Mouse (Mus musculus) thymus, postnatal 0 days (tissue): ENCODE measurements at regions not wholly inside any gene's neighbourhood (a gene's known extent, or its start where the extent isn't known, plus 50 kb on each side); places are given as distances from the start of the nearest gene placed in this dataset.

Experiments
- DNase-seq: peaks from one replicate; pipeline ENCODE4 v3.0.0-alpha.2; 2015; ENCODE audit warnings: low spot score

DNA sequence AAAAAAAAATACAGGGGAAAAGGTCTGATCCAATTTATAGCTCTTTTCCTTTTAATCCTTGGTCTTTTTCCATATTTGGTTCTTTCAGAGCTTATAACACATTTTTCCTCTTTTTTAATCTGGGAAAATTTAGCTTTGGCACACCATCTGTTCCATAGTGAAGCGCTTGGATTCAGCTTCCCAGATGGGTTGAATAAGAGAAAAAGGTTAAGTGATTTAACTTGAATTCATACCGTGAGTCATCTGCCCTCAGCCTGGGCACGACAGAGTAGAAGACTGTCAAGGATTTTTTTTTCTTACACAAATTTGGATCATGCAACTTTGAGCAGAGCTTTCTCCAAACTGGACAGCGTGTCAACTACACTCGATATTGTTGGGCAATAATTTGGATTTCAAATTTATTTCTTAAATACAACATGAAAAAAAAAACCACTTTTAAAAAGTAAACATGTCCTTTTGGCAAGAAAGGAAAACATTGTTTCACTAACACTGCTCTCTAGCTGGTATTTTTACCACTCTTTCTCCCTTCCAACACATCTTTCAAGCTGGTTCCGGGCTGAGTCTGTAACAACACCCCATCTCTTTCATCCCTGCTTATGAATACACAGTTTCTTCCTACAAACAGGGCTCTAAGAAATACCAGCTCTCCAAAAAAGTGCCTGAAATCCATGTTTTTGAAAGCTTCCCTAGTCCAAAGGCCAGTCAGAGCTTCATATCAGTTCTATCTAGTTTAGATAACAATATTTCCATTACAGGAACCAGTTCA lies 177.8 kb downstream of the Spry2 start:
- no peak for DNase-seq

DNA sequence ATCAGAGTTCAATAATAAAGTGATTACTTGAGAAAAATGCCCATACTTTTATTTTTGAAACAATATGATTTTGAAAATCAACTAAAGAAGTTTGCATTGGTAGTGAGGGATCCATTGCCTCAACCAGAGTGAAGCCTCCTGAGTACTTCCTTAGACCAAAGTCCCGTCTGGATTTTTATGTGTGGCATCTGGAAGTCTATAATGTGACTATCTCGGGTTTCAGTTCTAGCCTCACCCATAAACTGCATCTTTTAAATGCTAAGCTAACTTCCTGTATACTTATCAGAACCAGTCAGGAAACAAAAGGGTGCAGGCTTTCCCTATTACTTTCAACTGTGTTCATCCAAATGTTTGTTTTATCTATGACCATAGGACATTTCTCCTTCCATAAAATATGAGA lies 178.8 kb downstream of the Spry2 start:
- no peak for DNase-seq

DNA sequence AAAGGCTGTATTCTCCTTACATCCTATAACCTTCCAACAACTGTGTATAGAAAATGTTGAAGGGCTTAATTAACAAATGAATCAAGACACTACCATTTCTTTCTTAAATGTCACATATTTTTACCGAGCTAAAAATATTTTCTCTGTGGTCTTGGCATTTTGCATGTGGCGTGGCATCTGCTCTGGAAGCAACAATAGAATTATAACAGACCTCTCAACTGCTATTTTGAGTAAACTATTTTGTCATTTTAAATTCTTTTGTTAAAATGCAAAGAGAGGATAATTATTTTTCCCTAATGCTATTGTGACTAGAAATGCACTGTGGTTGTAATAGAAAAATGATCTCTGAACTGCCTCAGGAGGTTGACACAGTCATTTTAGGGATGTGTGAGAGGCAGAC lies 187.9 kb downstream of the Spry2 start:
- DNase-seq: no peak

DNA sequence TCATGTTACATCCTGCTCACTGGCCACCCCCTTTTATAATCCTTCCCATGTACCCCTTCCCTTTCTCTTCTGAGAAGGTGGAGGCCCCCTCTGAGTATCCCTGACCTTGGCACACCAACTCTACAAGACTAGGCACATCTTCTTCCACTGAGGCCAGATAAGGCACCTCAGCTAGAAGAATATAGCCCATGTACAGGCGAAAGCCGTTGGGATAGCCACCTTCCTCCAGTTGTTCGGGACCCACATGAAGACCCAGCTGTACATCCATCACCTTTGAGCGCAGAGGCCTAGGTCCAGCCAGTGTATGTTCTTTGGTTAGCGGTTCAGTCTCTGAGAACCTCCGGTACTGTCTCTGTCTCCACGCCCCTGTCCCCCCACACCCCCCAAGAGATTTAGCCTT lies 189.9 kb downstream of the Spry2 start:
- DNase-seq: no peak

DNA sequence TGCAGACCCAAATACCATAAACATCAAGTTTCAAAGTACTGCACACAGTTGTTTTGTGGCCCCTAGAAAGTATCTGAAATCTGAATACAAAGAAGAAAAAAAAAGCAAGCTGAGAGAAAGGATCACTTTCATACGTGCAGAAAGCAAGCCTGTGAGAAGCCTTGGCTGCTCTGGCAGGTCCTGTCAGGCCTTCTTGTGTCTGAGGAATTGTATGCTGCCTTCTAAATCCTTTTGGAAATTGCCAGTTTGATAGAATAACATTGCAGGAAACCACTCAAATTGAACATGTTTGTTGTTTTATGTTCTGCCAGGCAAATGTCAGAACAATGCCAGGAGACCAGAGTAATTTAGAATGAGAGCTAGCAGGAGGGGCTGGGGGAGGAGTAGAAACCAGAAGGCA lies 198.0 kb downstream of the Spry2 start:
- DNase-seq: no peak

DNA sequence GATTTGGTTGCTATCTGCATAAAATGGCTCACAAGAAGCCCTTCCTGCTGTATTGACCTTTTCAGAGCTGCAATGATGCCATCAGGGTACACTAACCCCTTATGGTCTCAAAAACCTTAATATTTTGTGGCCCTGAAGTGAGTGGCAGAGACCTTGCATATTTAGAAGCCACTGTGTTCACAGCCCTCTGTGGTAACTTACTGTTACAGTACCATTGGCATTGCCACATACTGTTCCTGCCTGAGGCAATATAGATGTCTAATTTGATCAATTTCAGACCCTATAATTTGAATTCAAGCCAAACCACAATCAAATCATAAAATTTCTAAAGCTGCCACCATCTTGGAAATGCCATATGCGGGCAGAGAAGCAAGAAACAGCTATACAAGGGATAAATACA lies 198.5 kb downstream of the Spry2 start:
- DNase-seq: no peak

DNA sequence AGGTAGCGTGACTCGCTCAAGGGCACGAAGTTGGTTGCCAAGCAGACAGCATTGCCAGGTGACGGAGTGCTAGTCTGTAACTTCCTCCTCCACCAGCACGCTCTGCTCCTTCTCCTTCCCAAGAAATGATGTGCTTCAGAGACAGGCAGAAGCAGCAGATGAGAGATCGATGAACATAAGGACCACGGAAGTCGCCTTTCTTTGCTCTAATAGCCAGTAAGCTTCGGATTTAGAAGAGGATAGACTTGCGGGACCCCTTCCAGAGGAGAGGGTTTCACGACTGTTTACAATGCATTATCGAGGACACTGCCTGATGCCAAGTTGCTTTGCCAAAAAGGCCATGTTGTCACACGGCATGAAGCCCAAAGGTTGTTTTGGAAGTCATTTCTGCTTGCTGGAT lies 199.2 kb downstream of the Spry2 start:
- no peak for DNase-seq

DNA sequence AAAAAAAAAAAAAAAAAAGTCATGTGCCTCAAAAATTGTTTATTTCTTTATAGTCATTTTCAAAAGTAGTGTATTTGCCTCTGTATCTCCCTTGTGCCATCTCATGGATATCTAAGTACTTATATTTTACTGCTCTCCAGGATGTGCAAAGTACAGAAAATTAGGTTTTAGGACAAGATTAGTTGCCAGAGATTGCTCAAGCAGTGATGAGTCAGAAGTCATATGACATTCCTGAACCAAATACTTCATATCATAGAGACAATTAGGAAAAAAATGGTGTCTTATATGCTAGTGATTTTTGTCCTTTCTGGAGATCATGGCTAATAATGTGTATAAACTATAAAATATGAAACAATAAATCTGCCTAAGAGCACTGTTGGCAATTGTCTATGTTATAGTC lies 201.7 kb downstream of the Spry2 start:
- no peak for DNase-seq

DNA sequence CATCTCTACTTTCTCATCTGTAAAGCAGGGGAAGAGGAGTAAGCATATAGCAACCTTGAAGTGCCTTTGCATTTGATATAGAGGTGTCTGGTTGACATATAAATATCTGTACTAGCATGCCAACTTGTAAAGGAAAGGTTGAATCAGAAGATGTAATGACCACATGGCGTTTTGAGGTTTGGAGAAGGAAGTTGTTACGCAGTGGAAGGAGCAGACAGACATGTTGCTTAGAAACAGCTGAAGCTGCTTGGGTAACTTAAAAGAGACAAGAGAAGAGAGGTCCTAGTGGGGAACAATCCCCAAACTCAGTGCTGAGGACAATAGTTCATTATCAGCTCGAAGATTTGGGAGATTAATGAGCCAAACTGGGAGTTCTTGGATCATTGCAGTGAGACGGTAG lies 202.9 kb downstream of the Spry2 start:
- DNase-seq: no peak

DNA sequence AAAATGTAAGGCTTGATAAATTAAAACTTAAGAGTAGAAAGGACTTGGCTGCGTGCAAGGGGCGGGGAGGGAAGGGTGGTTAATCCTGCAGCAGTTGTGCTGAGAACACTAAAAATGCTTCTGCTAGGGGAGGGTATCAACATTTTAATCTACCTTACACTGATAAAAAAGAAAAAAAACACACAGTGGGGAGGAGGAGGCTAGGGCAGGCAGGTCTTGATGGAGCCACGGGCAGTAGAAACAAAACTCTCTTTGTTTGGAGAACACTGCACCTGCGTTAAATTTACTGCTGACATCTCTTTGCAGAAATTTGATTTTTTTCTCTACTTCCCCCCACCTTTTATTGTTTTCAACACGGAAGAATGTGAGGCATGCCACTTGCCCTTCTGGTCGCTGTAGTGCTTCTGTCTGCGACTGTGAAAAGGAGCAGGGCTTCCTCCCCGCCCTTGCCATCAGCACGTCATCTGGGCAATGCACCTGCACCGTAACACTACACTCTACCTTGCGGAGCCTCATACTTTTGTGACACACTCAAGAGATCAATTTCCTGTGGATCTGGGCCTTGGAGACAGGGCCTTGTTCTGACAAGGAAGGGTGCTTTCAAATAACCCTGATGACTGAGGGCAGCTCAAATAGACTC lies 211.7 kb downstream of the Spry2 start:
- DNase-seq: no peak

DNA sequence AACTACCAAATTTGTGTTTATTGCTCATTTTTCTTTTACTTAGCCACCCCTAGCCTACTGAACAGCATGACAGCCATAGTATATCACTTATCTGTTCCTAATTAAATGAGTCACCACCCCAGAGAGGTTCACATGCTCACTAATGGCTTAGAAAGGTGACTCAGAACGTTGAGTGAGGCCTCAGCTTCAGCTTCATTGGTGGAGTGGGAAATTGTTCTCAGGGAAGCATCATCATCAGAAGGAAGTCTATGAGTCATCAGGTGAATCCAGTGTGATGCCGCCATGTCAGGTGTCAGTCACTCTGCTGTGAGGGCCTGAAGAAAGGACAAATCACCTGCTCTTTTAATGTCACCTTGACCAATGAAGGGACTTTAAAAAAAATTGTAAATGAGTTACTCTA lies 212.3 kb downstream of the Spry2 start:
- no peak for DNase-seq

DNA sequence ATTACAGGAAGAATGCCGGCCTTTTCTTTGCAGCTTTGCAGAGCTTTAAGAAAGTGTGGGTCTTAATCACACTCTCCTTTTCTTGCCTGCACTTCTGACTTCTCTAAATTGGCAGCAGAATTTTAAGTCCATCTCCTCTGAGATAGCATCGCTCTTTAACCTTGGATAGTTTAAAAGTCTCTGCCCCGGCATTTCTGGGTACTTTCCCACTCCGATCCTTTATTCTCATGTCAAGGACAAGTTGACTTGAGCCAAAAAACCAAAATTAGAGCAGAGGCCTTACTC lies 220.0 kb downstream of the Spry2 start:
- DNase-seq: no peak

DNA sequence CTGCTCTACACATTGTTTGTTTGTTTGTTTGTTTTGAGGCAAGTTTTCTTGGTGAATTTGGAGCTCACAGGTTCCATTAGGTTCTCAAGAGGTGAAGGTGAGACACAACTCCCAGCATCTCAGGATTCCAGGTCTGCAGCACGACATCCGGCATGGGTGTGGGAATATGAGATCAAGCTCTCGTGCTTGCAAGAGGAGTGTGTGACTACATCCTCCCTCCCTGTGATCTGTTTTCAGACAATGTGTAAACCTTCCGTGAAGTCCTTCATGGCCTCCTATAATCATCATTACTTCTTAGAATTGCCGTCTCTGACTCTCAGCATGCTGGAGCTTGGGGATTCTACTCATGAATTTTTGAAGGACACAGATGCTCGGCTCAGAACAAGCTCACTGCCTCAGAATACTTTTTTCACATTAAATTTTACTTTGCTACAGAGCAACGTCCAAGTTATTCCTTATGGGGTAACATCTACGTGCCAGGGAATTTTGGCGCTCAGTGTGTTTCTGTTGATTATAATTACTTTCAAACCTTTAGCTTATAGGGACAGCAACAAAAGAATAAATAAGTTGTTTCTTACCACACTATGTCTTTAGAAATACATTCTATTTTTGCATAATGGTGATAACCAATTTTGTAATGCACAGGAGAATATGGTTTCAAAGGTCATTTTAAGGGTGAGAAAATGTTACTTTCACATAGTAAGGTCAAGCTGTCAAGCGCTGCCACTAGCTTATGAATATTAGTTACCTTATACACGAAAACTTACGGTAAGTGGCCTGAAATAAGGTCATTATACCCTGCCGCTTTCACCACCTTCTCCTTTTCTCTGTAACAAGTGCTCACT lies 220.6 kb downstream of the Spry2 start:
- no peak for DNase-seq

DNA sequence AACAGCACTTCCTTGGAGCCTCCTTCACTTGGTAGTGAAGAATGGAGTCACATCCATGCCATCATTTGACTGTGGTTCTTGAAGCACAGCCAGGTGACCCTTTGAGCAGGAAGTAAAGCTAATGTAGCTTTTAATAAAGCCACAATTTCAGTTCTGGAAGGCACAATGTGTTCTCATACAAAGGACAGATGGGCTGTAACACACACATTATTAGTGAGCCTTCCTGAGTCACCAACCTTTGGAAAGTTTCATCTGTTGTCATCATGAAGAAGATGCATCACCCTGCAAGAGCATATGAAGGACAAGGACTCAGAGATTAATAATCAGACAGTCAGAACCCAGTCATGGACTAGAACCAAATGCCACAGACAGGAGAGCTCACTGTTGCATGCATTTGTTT lies 221.6 kb downstream of the Spry2 start:
- DNase-seq: no peak

DNA sequence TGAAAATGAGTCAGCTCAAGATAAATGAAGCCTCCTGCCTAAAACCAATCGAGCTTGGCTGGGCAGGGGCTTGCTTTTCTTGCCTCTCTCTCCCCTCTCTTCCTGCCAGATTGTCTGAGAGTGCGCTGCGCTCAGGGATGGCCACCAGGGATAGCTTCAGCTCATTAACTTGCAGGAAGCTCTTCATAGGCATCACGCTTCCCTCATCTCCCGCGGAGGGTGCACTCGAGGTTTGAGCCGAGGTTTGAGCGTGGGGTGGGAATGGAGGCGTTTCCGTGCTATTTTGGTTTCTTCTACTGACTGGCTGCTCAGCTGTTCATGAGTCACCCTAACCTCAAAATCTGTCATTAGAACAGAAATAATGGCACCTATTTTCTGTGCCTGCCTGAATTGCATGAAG lies 227.7 kb downstream of the Spry2 start:
- DNase-seq: no peak

DNA sequence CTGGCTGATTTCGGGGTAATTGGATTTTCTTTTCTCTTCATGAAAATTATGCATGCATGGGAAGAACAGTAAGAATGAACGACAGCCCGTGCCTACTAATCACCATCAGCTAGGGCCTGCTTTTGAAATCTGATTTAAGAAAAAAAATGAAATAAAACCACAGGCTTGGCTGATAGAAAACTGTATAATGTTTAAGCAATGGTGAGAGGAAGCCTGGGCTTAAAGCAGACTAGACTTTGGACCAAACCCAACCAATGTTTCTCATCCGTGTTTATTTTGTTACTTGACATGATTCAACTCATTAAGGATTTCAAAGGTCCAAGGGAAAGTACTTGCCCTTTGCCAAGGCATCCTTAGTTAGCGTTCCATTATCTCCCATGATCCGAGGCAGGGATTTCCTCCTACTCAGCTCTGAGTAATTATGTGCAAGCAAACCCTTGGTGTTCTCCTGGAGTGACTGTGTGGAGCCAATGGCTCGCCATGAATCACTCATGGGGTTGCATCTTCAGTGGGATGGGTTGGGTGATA lies 231.9 kb downstream of the Spry2 start:
- DNase-seq: no peak

DNA sequence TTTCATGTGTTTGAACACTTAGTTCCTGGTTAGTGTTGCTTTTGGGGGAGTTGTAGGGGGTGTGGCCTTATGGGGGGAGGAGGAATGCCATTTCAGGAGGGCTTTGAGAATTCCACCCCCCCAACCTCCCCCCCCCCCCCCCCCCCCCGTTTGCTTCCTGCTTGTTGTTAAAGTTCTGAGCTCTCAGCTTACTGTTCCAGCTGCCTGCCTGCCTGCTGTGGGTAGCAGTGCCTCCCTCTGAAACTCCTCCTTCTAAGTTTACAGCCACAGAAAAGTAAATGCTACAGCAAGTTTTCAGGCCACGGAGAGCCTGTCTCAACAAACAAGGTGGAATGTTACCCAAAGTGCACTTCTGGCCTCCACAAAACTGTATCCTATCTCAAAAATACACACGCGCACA lies 233.1 kb downstream of the Spry2 start:
- no peak for DNase-seq

DNA sequence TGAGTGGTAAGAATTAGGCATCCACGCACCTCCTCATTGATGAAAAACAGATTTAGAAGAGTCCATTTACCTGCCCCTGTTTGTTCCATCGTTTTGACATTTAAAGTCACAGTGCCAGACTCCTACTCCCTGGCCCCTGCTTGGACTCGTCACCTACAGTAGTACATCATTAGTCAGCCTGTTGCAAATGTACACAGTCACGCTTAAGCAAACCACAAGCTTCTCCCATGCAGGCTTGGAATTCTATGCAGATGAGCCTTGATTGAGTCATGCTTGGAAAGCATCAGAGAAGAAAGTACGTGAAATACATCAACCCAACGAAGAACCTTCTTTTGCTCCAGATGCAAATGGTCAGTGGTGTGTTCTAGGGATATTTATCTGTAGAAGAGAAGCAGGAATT lies 233.8 kb downstream of the Spry2 start:
- DNase-seq: no peak

DNA sequence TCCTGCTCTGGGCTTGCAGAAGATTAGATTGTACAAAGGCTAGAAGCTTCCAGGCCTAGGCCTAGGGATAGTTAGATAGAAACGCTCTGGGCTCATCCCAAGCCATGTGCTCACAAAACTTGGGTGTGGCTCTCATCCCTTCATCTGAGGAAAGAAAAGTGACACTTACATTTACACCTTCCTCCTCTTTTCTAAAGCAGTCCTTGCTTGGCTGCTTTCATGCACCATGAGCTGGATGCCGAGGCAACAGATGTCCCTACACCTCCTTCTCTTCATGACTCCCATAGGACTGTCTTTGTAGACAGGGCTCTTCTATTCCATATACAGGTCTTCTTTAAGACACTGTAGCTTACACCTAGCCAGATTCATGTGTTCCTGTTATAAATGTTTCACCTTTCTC lies 238.3 kb downstream of the Spry2 start:
- no peak for DNase-seq

DNA sequence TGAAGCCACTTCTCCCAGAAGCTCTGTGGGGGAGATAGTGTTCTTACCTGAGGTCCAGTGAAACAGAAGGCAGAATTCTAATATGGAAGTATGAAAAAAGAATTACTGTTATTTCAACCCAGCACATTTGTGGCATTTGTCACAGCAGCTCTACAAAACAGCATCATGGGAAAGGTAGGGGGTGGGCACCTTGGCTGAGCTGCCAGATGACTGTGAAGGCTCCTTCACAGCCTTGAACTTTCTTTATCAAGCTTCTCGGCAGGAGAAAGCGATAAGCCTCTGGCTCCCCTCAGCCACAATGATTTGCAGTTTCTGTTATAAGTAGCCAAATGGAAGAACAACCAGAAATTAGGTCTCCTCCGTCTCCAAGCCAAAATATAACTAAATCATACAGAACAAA lies 249.5 kb downstream of the Spry2 start:
- no peak for DNase-seq

DNA sequence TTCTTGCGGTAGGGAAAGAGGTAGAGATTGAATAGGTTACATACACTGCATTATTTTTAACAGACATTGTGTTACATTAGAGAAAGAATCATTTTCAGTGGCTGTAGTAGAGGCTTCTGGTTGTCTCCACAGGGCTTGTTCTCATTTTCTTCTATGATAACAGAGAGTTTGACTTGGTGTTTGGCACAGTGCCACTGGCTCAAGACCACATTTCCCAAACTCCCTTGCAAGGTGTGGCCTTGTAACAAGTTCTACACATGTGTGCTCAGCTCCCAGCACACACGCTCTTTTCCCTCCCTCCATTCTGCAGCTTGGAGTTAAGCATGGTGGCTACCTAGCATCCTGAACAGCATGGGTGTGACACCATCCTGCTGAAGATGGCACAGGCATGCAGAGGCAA lies 252.2 kb downstream of the Spry2 start:
- DNase-seq: no peak

DNA sequence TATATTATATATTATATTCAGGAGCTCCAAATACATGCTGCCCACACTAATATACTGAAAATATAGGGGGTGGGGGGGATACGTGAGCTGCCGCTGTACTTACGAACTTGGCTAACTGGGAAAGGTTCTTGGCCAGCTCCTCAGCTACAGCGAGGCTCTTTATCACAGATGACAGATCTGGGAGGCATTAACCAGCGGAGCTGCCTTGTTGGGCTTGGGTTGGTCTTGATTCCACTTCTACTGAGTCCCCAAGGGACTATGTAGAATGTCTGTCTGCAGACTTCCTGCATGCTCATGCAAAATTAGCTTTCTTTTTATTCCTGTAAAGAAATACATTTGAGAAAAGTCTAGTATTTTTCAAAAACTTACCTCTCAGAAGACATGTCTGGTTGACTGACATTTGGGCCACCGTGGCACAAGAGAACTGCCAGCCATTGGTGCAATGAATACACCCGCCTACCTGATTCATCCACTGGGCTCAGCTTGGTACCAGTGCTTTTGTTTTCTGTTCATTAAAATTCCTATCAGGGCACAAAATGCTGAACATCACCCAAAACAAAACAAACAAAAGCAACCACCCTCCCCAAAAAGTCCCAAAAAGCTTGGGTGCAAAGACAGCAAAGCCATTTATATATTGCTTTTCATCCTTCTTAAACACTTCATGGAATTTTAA lies 253.2 kb downstream of the Spry2 start:
- no peak for DNase-seq
